Mouse (Mus musculus) layer of hippocampus, adult 2 months (tissue): ENCODE measurements around the gene Zpr1. TPM values are rescaled to one million over a fixed set of nuclear protein-coding genes. Genes with fewer than 3 reads are reported as not detected.

Experiments used
- DNase-seq, 2 experiments: peaks; one replicate each; pipeline ENCODE4 v3.0.0; 2022; ENCODE audit warnings: low spot score in 2 of 2
- H3K27ac ChIP-seq: fragments of 200-600 bp; 2 replicates; pipeline ENCODE4 v1.8.1; 2022
- H3K4me3 ChIP-seq: fragments of 200-600 bp; 2 replicates; pipeline ENCODE4 v1.8.1; 2022; ENCODE audit warnings: mild to moderate bottlenecking
- CTCF ChIP-seq: fragments of 200-600 bp; conservative IDR thresholded peaks from 2 replicates; pipeline ENCODE4 v1.8.1; 2022; ENCODE audit warnings: antibody characterized with exemption, mild to moderate bottlenecking, moderate library complexity
- long read RNA-seq, 2 experiments: library from polyadenylated mRNA; stranded (forward); transcript quantifications; one replicate each; pipeline ENCODE4 v2.0.0; 2021; ENCODE audit warnings: borderline mapping rate in 2 of 2
- total RNA-seq, 2 experiments: library from RNA; stranded (reverse); gene quantifications; 2 replicates each; pipeline ENCODE4 v1.2.3; 2021

The Zpr1 gene
- total RNA-seq, result 10 to 100 TPM; 34.4 to 41.1 TPM
- long read RNA-seq, experiment 1, transcript Zpr1-206 (14 exons, 2,984 nt), result major isoform, 36 of 49 reads
- long read RNA-seq, experiment 1, partial matches to known transcripts, result 6 of 49 reads
- long read RNA-seq, experiment 1, other reads (novel, unspliced or antisense), result 7 of 49 reads
- long read RNA-seq, experiment 2, transcript Zpr1-206 (14 exons, 2,984 nt), result major isoform, 38 of 57 reads
- long read RNA-seq, experiment 2, partial matches to known transcripts, result 8 of 57 reads
- long read RNA-seq, experiment 2, other reads (novel, unspliced or antisense), result 11 of 57 reads

- Histone ChIP-seq H3K27ac (peak within 1 kb of the TSS; percentile 82), H3K4me3 (peak within 1 kb of the TSS; percentile 70)
- peak; percentile 85 to 93 for DNase-seq
- TF ChIP-seq CTCF, result peak; percentile 70
Measured at GRCm38 (mm10) chr9:46272677-46273454, at the start of gene Zpr1. Gene Zpr1 (plus strand): TSS chr9:46273064.

DNA sequence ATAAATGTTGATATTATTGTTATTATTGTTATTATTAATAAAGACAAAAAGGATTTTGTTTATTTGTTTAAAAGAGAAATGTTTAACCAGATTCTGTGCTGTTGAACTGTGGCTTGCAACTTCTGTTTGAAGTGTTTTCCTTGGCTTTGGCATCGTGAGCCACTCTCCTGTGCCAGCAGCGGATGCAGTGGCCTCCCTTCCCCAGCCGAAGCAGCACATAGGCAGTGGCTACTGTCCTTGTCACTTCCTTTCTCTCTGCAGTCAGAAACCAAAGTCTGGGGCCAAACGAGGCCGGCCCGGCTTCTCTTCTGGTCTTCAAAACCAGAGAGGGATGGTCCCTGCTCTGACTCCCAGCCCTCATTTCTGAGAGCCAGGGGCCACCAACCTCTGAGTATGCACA, 49.8 kb upstream of the Zpr1 start:
- H3K27ac ChIP-seq, result peak overlapping the region; percentile 48
- TF ChIP-seq CTCF, result no peak
- DNase-seq, result no peak
- no peak overlapping the region for H3K4me3 ChIP-seq

- TF ChIP-seq CTCF, result no peak
- Histone ChIP-seq H3K27ac (no peak overlapping the region), H3K4me3 (no peak overlapping the region)
- no peak for DNase-seq
Measured at GRCm38 (mm10) chr9:46224101-46224500, 48.8 kb upstream of the Zpr1 start.

GRCm38 (mm10) chr9:46224945-46225660, 47.8 kb upstream of the Zpr1 start:
- Histone ChIP-seq H3K4me3 (no peak overlapping the region), H3K27ac (no peak overlapping the region)
- TF ChIP-seq CTCF, result no peak
- DNase-seq, result no peak

DNA sequence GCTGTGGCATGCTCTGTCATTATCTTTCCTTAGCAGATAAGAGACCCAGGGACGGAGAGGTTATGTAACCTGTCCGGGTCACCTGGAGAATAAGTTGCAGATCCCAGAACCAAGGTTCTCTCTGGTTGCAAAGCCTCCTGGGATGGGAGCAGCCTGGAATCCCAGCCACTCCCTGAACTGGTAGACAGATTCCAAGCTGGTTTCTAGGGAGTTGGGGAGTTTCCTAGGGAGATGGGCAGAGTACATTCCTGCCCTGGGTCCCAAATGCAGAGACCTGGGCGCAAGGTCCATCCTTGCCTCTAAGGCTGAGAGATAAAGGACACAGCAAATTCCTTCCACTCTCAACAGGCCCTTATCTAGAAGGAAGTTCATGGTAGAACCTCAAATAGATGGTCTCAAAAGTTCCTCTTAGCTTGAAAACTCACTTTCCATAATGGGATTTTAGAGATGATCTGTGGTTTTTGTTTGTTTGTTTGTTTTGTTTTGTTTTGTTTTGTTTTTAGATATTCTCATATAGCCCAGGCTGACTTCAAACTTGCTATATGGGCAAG, 45.7 kb upstream of the Zpr1 start:
- H3K27ac ChIP-seq, result no peak overlapping the region
- TF ChIP-seq CTCF, result no peak
- H3K4me3 ChIP-seq, result no peak overlapping the region
- DNase-seq, result no peak

- no peak for TF ChIP-seq CTCF
- no peak for DNase-seq
- Histone ChIP-seq H3K4me3 (no peak within 1 kb of the TSS), H3K27ac (no peak within 1 kb of the TSS)
Measured at GRCm38 (mm10) chr9:46228491-46228890, 44.4 kb upstream of the Zpr1 start, which contains the start of gene Apoa1. Gene Apoa1 (plus strand): TSS chr9:46228580.

DNA sequence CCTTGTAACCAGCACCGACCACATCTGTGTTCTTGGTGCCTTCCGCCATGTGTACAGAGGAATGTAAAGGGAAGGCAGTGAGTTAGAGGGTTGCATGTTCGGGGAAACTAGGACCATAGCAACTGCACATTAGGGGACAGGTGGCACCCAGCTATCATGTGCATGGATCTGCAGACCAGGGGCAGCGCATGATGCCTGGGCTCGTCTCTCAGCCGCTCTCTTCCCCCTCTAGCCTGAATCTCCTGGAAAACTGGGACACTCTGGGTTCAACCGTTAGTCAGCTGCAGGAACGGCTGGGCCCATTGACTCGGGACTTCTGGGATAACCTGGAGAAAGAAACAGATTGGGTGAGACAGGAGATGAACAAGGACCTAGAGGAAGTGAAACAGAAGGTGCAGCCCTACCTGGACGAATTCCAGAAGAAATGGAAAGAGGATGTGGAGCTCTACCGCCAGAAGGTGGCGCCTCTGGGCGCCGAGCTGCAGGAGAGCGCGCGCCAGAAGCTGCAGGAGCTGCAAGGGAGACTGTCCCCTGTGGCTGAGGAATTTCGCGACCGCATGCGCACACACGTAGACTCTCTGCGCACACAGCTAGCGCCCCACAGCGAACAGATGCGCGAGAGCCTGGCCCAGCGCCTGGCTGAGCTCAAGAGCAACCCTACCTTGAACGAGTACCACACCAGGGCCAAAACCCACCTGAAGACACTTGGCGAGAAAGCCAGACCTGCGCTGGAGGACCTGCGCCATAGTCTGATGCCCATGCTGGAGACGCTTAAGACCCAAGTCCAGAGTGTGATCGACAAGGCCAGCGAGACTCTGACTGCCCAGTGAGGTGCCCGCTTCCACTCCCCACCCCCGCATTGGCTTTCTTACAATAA, 43.1 kb upstream of the Zpr1 start:
- peak; percentile 85 to 90 for DNase-seq

DNA sequence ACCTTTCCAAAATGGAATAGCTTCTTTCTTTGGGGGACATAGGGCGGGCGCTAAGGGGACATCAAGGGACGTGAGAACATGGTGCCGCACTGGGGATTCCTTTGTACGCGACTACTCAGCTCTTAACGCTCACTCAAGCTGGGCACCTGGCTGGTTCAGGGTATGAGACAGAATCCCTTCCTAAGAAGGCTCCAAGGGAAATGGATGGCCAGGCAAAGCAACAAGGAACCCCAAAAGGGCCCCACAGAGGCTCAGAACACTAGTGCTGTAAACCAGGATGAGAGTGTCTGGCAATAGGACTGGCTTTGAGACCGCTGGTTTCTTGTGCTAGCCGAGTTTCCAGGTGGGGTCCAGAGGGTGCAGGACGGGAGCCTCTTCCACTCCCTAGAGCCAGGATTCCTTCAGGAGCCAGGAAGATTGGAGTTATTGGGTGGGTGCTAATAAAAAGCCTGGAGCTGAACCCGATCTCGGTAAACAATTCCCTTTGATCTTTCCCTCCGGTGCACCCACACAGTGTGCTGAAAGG, 42.4 kb upstream of the Zpr1 start:
- no peak for DNase-seq
- TF ChIP-seq CTCF, result no peak
- Histone ChIP-seq H3K4me3 (peak overlapping the region; percentile 44), H3K27ac (peak overlapping the region; percentile 72; the same call in 1 of the 2 replicates)

More for the DNA sequence above, 43.1 kb upstream of the Zpr1 start:
- Histone ChIP-seq H3K27ac (peak overlapping the region; percentile 72; the same call in 1 of the 2 replicates), H3K4me3 (peak overlapping the region; percentile 44)
- TF ChIP-seq CTCF, result peak; percentile 90

GRCm38 (mm10) chr9:46235196-46235595, 37.7 kb upstream of the Zpr1 start:
- Histone ChIP-seq H3K4me3 (no peak overlapping the region), H3K27ac (no peak overlapping the region; the same call in 1 of the 2 replicates)
- DNase-seq, result no peak
- no peak for TF ChIP-seq CTCF

DNA sequence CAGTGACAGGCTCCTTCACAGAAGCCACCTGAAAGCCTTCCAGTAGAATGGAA, 37.4 kb upstream of the Zpr1 start, which contains the start of gene Apoc3:
Gene Apoc3, minus strand, starts transcription at position 41 of the 53 bp plus-strand sequence.
- Histone ChIP-seq H3K4me3 (no peak within 1 kb of the TSS), H3K27ac (no peak within 1 kb of the TSS; the same call in 1 of the 2 replicates)
- TF ChIP-seq CTCF, result no peak
- DNase-seq, result no peak

DNA sequence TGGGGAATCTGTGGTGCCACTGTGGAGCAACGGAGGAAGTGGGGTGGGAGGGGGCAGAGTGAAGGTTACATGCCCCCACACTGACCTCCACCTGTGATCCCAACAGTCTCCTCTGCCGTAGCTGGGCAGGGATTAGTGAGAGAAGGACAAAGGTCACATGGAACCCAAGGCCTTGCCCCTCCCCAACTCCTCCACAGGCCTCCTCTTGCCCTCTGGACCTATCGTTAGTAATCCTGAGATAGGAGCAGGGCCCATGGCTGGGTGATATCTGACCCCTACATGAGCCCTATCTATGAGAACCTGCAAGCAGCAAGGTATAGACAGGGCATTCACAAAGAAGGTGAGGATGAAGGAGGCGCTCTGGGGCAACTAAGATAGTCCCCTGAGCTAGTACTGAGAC, 37.2 kb upstream of the Zpr1 start:
- TF ChIP-seq CTCF, result no peak
- DNase-seq, result no peak
- no peak overlapping the region for H3K4me3 ChIP-seq

DNA sequence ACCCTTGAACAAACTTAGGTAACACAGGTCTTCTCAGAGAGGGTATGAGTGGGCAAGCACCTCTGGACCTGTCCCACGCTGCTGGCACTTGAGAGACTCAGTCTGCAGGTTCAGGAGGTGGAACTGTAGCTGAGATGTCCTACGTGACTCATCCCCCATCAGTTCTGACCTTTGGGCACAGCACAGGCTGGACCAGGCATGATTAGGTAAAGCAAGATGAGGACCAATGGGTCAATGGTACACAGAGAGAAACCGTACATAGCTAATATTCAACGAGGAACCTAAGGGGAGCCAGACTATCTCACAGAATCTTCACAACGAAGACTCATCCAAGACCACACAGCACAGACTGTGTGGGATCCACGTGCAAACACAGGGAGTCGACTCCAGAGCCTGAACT, 34.0 kb upstream of the Zpr1 start:
- DNase-seq, result no peak
- Histone ChIP-seq H3K27ac (no peak overlapping the region), H3K4me3 (no peak overlapping the region)
- TF ChIP-seq CTCF, result no peak

More for the DNA sequence above, 37.2 kb upstream of the Zpr1 start:
- no peak overlapping the region for H3K27ac ChIP-seq
